Mouse (Mus musculus) ES-Bruce4 (cell line): ENCODE measurements around the gene Manf.

ENCODE experiments used
- CTCF ChIP-seq: IDR thresholded peaks from one replicate; pipeline ENCODE4 v1.8.1; 2011; ENCODE audit warnings: low read depth, low read length
- EP300 ChIP-seq: IDR thresholded peaks from 2 replicates; pipeline ENCODE4 v1.6.1; 2011; ENCODE audit warnings: low read depth, low read length; ENCODE audit not compliant: insufficient read depth
- POLR2A ChIP-seq: IDR thresholded peaks from one replicate; pipeline ENCODE4 v1.8.1; 2011; ENCODE audit warnings: low read length; ENCODE audit not compliant: insufficient read depth

DNA sequence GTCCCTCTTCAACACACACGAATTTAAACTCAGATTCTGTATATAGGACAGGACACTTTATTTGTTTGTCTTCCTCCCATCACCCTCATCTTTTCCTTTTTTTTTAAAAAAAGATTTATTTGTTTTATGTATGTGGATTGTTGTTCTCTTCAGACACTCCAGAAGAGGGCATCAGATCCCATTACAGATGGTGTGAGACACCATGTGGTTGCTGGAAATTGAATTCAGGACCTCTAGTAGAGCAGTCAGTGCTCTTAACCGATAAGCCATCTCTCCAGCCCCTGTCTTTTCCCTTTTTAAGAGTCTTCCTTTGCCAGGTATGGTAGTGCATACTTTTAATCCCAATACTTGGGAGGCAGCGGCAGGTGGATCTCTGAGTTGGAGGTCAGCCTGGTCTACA lies 35.1 kb downstream of the Manf start:
- TF ChIP-seq CTCF (no peak), POLR2A (no peak), EP300 (no peak)
